Mouse (Mus musculus): Measurements from ENCODE around the gene Ttc26.
"Not testable (repeated sequence)": the region's sequence is repeated elsewhere in the genome, so short reads cannot be mapped to it uniquely, and the experiment has no call there.

Gene Ttc26

GRCm38 (mm10) chr6:38357603-38358252 lies 23.5 kb upstream of the Ttc26 start:
- DNase-seq, result no peak

- no peak for DNase-seq
Measured at GRCm38 (mm10) chr6:38358253-38359027, 22.8 kb upstream of the Ttc26 start.

DNA sequence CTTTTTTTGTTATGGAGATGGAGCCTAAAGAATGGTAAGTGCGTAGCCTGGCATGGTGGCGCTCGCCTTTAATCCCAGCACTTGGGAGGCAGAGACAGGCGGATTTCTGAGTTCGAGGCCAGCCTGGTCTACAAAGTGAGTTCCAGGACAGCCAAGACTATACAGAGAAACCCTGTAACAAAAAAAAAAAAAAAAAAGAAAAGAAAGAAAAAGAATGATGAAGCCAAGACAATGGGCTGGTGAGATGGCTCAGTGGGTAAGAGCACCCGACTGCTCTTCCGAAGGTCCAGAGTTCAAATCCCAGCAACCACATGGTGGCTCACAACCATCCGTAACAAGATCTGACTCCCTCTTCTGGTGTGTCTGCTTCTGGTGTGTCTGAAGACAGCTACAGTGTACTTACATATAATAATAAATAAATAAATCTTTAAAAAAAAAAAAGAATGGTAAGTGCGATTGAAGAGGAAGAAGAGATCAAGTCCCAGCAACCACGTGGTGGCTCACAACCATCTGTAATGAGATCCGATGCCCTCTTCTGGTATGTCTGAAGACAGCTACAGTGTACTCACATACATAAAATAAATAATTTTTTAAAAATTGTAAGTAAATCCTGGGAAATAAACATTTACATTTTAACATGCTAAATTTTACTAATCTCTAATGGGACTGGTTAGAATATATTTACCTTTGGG lies 22.1 kb upstream of the Ttc26 start:
- DNase-seq, result not testable (repeated sequence)

- no peak for DNase-seq
Measured at GRCm38 (mm10) chr6:38359736-38360499, 21.4 kb upstream of the Ttc26 start.

DNA sequence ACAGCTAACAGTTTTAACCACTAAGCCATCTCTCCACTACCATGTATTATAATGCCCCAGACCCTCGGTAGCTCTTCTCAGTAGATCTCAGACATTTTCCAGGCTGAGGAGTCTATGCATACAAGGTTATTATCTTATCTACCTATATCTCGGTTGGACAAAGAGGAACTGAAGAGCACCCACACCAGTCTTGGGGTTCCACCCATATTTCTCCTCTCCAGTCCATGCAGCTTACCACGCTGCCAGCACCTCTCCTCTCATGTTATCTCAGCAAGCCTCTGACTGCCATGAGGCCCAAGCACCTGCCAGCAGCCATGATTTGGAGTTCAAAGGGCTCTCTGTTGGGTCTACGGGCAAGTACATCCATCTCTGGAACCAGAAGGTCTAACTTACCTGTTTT lies 20.2 kb upstream of the Ttc26 start:
- DNase-seq, result no peak

- DNase-seq, result no peak
Measured at GRCm38 (mm10) chr6:38361937-38362336, 19.3 kb upstream of the Ttc26 start.

DNA sequence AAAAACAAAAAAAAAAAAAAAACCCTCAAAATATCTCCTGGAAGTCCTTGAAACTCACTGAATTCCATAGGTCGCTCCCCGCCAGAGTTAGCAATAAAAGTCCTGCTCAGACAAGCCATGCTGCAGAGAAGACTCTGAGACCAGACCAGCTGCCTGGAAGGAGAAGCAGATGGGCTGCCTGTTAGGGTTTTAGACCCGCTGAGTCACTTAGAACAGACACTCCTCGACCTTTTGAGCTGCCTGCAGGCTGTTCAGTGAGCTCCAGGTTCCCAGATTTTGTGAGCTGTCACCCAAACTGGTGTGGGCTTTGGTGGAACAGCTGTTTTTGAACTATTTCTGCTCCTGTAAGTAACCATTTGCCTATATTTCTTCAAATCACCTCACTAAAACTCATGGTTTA lies 17.9 kb upstream of the Ttc26 start:
- no peak for DNase-seq

DNA sequence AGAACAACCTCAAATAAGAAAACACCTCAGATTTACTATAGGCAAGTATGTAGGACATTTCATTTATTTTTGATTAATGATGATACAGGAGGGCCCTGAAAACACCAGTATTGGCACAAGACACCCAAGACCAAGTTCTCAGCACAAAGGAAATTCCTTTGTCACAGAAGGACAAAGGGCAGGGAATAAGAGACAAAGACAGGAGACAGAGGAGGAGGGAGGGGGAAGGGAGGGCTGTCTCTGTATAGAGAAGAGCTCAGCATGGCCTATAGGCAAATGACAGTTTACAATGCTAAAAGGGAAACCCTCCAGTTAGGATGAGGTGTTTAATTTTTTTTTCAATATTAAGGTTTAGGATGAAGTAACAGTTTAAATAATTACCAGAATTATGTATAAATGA lies 17.1 kb upstream of the Ttc26 start:
- no peak for DNase-seq

DNA sequence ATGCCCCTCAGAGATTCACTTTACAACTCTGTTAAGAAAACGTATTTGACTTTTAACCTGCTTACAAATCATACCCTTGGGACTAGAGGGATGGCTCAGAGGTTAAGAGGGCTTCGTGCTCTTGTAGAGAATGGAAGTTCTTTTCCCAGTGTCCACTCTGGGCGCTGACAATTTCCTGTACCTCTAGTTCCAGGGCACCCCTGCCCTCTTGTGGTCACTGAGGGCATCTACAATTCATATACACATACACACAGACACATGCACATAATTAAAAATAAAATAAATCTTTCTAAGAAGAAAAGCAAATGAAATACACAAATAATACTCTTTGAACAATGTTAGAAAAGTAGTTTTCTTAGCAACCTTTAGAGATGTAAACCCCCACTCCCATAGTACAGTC lies 11.3 kb upstream of the Ttc26 start:
- no peak for DNase-seq

DNA sequence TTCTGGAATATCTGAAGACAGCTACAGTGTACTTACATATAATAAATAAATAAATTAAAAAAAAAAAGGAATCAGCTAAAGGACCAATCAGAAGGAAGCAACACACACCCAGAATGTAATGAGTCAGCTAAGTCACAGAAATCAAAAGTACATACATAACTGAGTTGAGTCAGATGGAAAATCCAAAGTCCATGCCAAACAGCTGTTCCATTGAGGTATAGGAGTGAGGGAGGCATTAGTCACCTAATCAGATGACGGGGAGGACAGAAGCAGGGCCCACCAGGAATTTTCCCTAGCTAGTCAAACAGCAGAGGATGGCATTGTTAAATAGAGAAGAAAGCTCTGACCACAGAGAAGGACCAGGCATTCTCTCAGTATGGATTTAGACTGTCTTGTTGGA lies 7.0 kb upstream of the Ttc26 start:
- no peak for DNase-seq

DNA sequence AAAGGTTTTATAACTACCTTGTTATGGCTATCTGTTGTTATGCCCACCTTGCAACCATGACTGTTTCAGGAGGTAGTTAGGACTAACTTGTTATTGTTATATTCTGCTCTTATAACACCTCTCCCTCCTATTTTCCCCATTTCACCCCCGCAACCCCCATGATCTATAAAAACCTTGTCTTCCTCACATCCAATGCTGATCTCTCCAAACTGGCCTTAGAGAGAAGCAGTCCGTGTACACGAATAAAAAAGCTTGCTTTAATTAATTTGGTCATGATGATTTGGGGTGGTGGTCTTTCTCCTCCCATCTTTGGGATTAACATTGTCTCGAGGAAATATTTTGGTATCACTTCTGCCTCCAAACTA lies 523 bp upstream of the Ttc26 start:
- DNase-seq, result no peak

DNA sequence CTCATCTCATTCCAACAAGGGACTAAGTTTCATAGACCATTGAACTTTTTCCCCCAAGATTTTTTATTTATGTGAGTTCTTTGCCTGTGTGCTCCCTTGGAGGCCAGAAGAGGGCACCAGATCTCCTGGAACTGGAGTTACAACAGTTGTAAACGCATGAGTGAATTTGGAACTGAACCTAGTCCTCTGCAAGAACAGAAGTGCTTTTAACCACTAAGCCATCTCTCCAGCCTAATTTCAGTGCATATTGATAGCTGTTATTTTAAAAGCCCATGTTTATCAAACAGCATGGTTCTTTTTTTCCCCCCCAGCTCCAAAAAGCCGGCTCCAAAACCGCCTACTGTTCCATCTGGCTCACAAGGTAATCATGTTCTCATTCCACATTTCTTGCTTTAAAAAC lies 8.4 kb downstream of the Ttc26 start:
- DNase-seq, result peak; percentile 72

GRCm38 (mm10) chr6:38432457-38432856 lies 51.2 kb downstream of the Ttc26 start:
- not testable (repeated sequence) for DNase-seq

DNA sequence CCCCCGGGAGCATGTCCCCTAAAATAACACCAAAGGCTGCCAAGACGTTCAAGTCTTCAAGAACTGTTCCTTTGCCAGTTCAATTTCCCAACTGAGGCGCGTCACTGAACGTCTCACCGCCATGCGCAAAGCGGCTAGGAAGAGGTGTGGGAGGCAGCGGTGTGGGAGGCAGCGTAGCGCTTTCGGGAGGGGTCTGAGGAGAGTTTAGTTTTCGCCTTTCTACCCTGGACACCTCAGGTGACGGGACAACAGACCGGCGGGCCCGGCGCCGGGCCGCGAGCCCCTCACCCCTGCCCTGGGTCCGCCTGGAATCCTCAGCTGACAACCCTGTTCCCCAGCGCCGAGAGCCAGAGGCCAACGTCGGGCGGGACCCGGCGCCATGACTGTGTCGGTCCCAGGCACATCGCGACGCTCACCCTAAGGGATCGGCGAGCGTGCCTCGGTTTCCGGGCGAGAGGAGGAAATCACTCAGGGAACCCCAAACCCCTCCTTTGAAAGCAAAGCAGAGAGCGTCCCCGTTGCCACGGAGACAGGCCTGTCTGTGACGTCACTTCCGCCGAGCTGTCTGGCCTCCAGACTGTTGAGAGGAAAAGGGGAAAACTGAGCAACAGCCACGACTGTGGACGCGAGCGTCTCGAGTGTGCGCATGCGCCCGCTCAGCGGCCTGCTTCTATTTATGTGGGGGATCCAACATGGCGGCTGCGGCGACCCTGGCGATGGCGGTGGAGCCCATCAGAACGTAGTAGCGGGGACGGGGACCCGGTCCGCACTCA lies 52.2 kb downstream of the Ttc26 start, which contains the start of gene Ubn2:
Gene Ubn2, plus strand, starts transcription at position 690 of the 773 bp plus-strand sequence.
- DNase-seq, result peak; percentile 99

GRCm38 (mm10) chr6:38434055-38435023 lies 53.1 kb downstream of the Ttc26 start:
- peak; percentile 53 for DNase-seq

GRCm38 (mm10) chr6:38443842-38444241 lies 62.6 kb downstream of the Ttc26 start:
- DNase-seq, result no peak

GRCm38 (mm10) chr6:38448295-38448694 lies 67.0 kb downstream of the Ttc26 start:
- DNase-seq, result no peak

- no peak for DNase-seq
Measured at GRCm38 (mm10) chr6:38453049-38453448, 71.8 kb downstream of the Ttc26 start.

DNA sequence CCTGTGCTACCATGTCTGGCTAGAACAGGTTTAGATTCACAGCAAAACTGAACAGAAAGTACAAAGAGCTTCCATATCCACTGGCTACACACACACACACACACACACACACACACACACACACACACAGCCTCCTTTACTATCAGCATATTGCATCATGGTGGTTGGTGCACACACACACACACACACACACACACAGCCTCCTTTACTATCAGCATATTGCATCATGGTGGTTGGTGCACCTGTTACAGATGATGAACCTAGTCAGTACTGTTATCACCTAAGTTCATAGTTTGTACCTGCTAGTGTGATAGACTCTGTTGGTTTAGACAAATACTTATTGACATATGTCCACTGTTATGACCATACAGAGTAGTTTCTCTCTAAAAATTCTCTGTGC lies 75.2 kb downstream of the Ttc26 start:
- not testable (repeated sequence) for DNase-seq

DNA sequence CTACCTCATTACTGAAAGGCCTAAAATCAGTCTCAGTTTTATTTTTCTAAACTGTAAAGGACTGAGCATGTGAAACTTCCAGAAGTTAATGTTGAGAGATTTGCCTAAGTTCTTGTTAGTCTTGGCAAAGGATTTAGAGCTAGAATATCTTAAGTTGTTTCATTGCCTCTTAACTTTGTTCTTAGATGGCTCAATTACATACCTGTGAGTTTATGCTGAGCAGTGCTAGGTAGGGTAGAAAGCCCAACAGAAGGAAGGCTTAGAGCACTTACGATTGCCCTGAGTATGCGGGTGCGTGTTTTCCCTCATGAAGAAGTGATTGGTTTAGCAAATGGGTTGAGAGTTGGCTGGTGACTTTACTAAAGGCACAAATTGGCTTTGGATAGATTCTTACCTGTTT lies 76.8 kb downstream of the Ttc26 start:
- DNase-seq, result no peak

DNA sequence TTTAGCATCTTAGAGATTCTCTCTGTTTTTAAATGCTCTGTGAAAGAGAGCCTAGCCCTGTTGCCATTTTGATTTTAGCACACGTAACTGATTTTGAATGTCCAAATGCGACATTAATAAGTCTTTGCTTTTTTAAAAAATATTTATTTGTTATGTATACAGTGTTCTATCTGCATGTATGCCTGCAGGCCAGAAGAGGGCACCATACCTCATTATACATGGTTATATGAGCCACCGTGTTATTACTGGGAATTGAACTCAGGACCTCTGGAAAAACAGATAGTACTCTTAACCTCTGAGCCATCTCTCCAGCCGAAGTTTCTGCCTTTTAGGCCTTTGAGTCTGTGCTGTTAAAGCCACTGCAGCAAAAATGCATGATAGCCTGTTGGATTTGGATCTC lies 88.3 kb downstream of the Ttc26 start:
- no peak for DNase-seq

Measured in layer of hippocampus, adult 9-11 months (tissue).